Mouse (Mus musculus): ENCODE measurements around the gene Ccdc69. TPM values are rescaled to one million over a fixed set of nuclear protein-coding genes. Genes with fewer than 3 reads are reported as not detected.

Ccdc69 gene
- polyA plus RNA-seq, 1 experiment from 2014 or later, result 3.2 TPM

- Histone ChIP-seq H3K27me3 (replicated peaks) (no peaks in the 10 kb centered on the region), H3K27ac (no peak overlapping the region), H3K4me3 (replicated peaks) (no peak overlapping the region), H3K4me2 (no peak overlapping the region), H3K9ac (no peak overlapping the region), H3K36me3 (no peaks in the 10 kb centered on the region), H3K9me3 (no peaks in the 10 kb centered on the region), H3K4me1 (no peaks in the 10 kb centered on the region)
- ATAC-seq (ENCODE audit: insufficient read depth, low FRiP score, low read depth), result no peak
- WGBS, result 81% methylated on average over 5 of the region's 5 CpGs
These were observed 6.6 kb downstream of the Ccdc69 start for GRCm38 (mm10) chr11:55071344-55071743.

- no peaks in the 10 kb centered on the region for H3K27me3 ChIP-seq (replicated peaks)
- H3K4me3 ChIP-seq (replicated peaks), result no peak overlapping the region
- H3K36me3 ChIP-seq, result no peaks in the 10 kb centered on the region
- no peak overlapping the region for H3K27ac ChIP-seq
- H3K4me2 ChIP-seq, result no peak overlapping the region
- no peaks in the 10 kb centered on the region for H3K9me3 ChIP-seq
- H3K4me1 ChIP-seq, result no peaks in the 10 kb centered on the region
- H3K9ac ChIP-seq, result no peak overlapping the region
- ATAC-seq (ENCODE audit: insufficient read depth, low FRiP score, low read depth), result no peak
- 39% methylated on average over 2 of the region's 2 CpGs for WGBS
These were observed 8.9 kb downstream of the Ccdc69 start for GRCm38 (mm10) chr11:55069023-55069422.

GRCm38 (mm10) chr11:55066921-55067320 lies 11.0 kb downstream of the Ccdc69 start:
- H3K27me3 ChIP-seq (replicated peaks), result no peaks in the 10 kb centered on the region
- no peaks in the 10 kb centered on the region for H3K4me1 ChIP-seq
- H3K4me2 ChIP-seq, result no peak overlapping the region
- H3K4me3 ChIP-seq (replicated peaks), result no peak overlapping the region
- H3K36me3 ChIP-seq, result no peaks in the 10 kb centered on the region
- 54% methylated on average over 4 of the region's 4 CpGs for WGBS
- no peaks in the 10 kb centered on the region for H3K9me3 ChIP-seq
- H3K27ac ChIP-seq, result no peak overlapping the region
- no peak for ATAC-seq (ENCODE audit: insufficient read depth, low FRiP score, low read depth)
- H3K9ac ChIP-seq, result no peak overlapping the region

GRCm38 (mm10) chr11:55062856-55063255 lies 15.1 kb downstream of the Ccdc69 start:
- no peak overlapping the region for H3K27ac ChIP-seq
- ATAC-seq (ENCODE audit: insufficient read depth, low FRiP score, low read depth), result no peak
- no peaks in the 10 kb centered on the region for H3K9me3 ChIP-seq
- H3K27me3 ChIP-seq (replicated peaks), result no peaks in the 10 kb centered on the region
- H3K4me3 ChIP-seq (replicated peaks), result no peak overlapping the region
- H3K9ac ChIP-seq, result no peak overlapping the region
- H3K36me3 ChIP-seq, result no peaks in the 10 kb centered on the region
- H3K4me2 ChIP-seq, result no peak overlapping the region
- H3K4me1 ChIP-seq, result no peaks in the 10 kb centered on the region
- WGBS, result 25% methylated on average over 5 of the region's 5 CpGs

- Histone ChIP-seq H3K4me2 (no peak overlapping the region), H3K27ac (no peak overlapping the region), H3K36me3 (no peaks in the 10 kb centered on the region), H3K4me1 (no peaks in the 10 kb centered on the region), H3K27me3 (replicated peaks) (no peaks in the 10 kb centered on the region), H3K9ac (no peak overlapping the region), H3K9me3 (no peaks in the 10 kb centered on the region), H3K4me3 (replicated peaks) (no peak overlapping the region)
- ATAC-seq (ENCODE audit: insufficient read depth, low FRiP score, low read depth), result no peak
- whole genome bisulfite sequencing, result 82% methylated on average over 5 of the region's 5 CpGs
These were observed 17.1 kb downstream of the Ccdc69 start for GRCm38 (mm10) chr11:55060802-55061201.

- H3K4me2 ChIP-seq, result no peak overlapping the region
- 80% methylated on average over 3 of the region's 3 CpGs for WGBS
- H3K9ac ChIP-seq, result no peak overlapping the region
- ATAC-seq (ENCODE audit: insufficient read depth, low FRiP score, low read depth), result no peak
- no peak overlapping the region for H3K4me3 ChIP-seq (replicated peaks)
- H3K9me3 ChIP-seq, result no peaks in the 10 kb centered on the region
- no peaks in the 10 kb centered on the region for H3K4me1 ChIP-seq
- no peak overlapping the region for H3K27ac ChIP-seq
- H3K36me3 ChIP-seq, result no peaks in the 10 kb centered on the region
- no peaks in the 10 kb centered on the region for H3K27me3 ChIP-seq (replicated peaks)
These were observed 20.4 kb downstream of the Ccdc69 start for GRCm38 (mm10) chr11:55057511-55057910.

- 74% methylated on average over 7 of the region's 7 CpGs for WGBS
- Histone ChIP-seq H3K4me2 (no peak overlapping the region), H3K27ac (no peak overlapping the region), H3K4me3 (replicated peaks) (no peak overlapping the region), H3K27me3 (replicated peaks) (no peaks in the 10 kb centered on the region), H3K9me3 (no peaks in the 10 kb centered on the region), H3K36me3 (no peaks in the 10 kb centered on the region), H3K4me1 (no peaks in the 10 kb centered on the region), H3K9ac (no peak overlapping the region)
- ATAC-seq (ENCODE audit: insufficient read depth, low FRiP score, low read depth), result no peak
These were observed 27.0 kb downstream of the Ccdc69 start for GRCm38 (mm10) chr11:55050837-55051510.

GRCm38 (mm10) chr11:55046600-55046999 lies 31.3 kb downstream of the Ccdc69 start:
- no peak overlapping the region for H3K9ac ChIP-seq
- no peak overlapping the region for H3K4me3 ChIP-seq (replicated peaks)
- H3K36me3 ChIP-seq, result no peaks in the 10 kb centered on the region
- no peak overlapping the region for H3K4me2 ChIP-seq
- no peak overlapping the region for H3K27ac ChIP-seq
- no peaks in the 10 kb centered on the region for H3K27me3 ChIP-seq (replicated peaks)
- 47% methylated on average over 5 of the region's 5 CpGs for WGBS
- H3K9me3 ChIP-seq, result no peaks in the 10 kb centered on the region
- ATAC-seq (ENCODE audit: insufficient read depth, low FRiP score, low read depth), result no peak
- H3K4me1 ChIP-seq, result no peaks in the 10 kb centered on the region

- Histone ChIP-seq H3K27me3 (replicated peaks) (no peaks in the 10 kb centered on the region), H3K36me3 (no peaks in the 10 kb centered on the region), H3K4me2 (no peak overlapping the region), H3K27ac (no peak overlapping the region), H3K9me3 (no peaks in the 10 kb centered on the region), H3K9ac (no peak overlapping the region), H3K4me3 (replicated peaks) (no peak overlapping the region), H3K4me1 (no peaks in the 10 kb centered on the region)
- no peak for ATAC-seq (ENCODE audit: insufficient read depth, low FRiP score, low read depth)
- WGBS, result 74% methylated on average over 4 of the region's 4 CpGs
These were observed 36.6 kb downstream of the Ccdc69 start for GRCm38 (mm10) chr11:55041348-55041747.

GRCm38 (mm10) chr11:55039591-55039990 lies 38.3 kb downstream of the Ccdc69 start:
- WGBS, result 4% methylated on average over 9 of the region's 9 CpGs
- no peaks in the 10 kb centered on the region for H3K36me3 ChIP-seq
- no peak overlapping the region for H3K27ac ChIP-seq
- no peaks in the 10 kb centered on the region for H3K27me3 ChIP-seq (replicated peaks)
- no peak overlapping the region for H3K9ac ChIP-seq
- H3K9me3 ChIP-seq, result no peaks in the 10 kb centered on the region
- H3K4me2 ChIP-seq, result no peak overlapping the region
- no peak overlapping the region for H3K4me3 ChIP-seq (replicated peaks)
- no peaks in the 10 kb centered on the region for H3K4me1 ChIP-seq
- ATAC-seq (ENCODE audit: insufficient read depth, low FRiP score, low read depth), result no peak

GRCm38 (mm10) chr11:55036601-55037000 lies 41.3 kb downstream of the Ccdc69 start:
- Histone ChIP-seq H3K4me2 (no peak overlapping the region), H3K4me1 (peaks cover 7% of the 10 kb centered on the region), H3K9me3 (no peaks in the 10 kb centered on the region), H3K9ac (no peak overlapping the region), H3K27me3 (replicated peaks) (no peaks in the 10 kb centered on the region), H3K27ac (no peak overlapping the region), H3K36me3 (no peaks in the 10 kb centered on the region), H3K4me3 (replicated peaks) (no peak overlapping the region)
- ATAC-seq (ENCODE audit: insufficient read depth, low FRiP score, low read depth), result no peak
- 33% methylated on average over 3 of the region's 3 CpGs for WGBS

- peak within 1 kb of the TSS; percentile 73 for H3K4me3 ChIP-seq (replicated peaks)
- ATAC-seq (ENCODE audit: insufficient read depth, low FRiP score, low read depth), result peak; percentile 86
- H3K27ac ChIP-seq, result peak within 1 kb of the TSS; percentile 95
- under 1% methylated on average over 38 of the region's 41 CpGs for WGBS
- H3K4me2 ChIP-seq, result peak within 1 kb of the TSS; percentile 90
- no peaks in the 10 kb centered on the region for H3K36me3 ChIP-seq
- peak within 1 kb of the TSS; percentile 62 for H3K9ac ChIP-seq
- no peaks in the 10 kb centered on the region for H3K27me3 ChIP-seq (replicated peaks)
- no peaks in the 10 kb centered on the region for H3K9me3 ChIP-seq
- H3K4me1 ChIP-seq, result peaks cover 30% of the 10 kb centered on the region
These were observed 44.8 kb downstream of the Ccdc69 start, which contains the start of gene Anxa6 for GRCm38 (mm10) chr11:55033040-55033660. Gene Anxa6 (minus strand): TSS chr11:55033445.

Measured in stomach, embryonic 15.5 days (tissue).